Mouse (Mus musculus): ENCODE measurements around the gene Mesp1. TPM values are rescaled to one million over a fixed set of nuclear protein-coding genes. Genes with fewer than 3 reads are reported as not detected.
A peak's percentile ranks its signal among the peaks of the same experiment; 100 is the strongest.

The Mesp1 gene
- polyA plus RNA-seq, 1 experiment = not detected

DNA sequence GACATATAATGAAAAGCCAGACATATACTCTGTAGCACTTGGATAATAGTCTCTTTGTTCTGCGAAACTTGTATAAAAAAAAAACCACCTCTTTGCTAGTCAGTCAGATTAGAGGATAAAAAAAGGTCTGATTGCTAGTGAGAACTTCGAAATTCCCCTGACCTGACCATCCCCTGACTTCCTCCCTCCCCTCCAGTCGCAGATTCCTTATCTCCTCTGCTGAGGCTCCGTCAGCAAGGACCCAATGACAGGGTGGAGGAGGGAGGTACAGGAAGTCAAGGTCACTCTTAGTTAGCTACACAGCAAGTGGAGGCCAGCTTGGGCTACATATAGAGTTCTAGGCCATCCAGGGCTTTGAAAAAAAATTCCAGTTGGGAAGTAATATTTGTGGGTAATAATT, 25.9 kb upstream of the Mesp1 start:
- H3K27ac ChIP-seq (ENCODE audit: insufficient read depth, low read depth, low read length) = no peak overlapping the region
- TF ChIP-seq CTCF (IDR thresholded peaks at IDR 0.05; ENCODE audit: low read depth, low read length) (no peak), POLR2A (IDR thresholded peaks at IDR 0.05; ENCODE audit: borderline replicate concordance, low read depth, low read length) (no peak)
- H3K4me3 ChIP-seq (ENCODE audit: insufficient read depth, low read length) = no peak overlapping the region
- H3K4me1 ChIP-seq (ENCODE audit: control insufficient read depth, insufficient read depth, low read length) = peaks cover 6% of the 10 kb centered on the region; the same call in 1 of the 2 replicates

GRCm38 (mm10) chr7:79818321-79818720, 24.7 kb upstream of the Mesp1 start:
- TF ChIP-seq POLR2A (IDR thresholded peaks at IDR 0.05; ENCODE audit: borderline replicate concordance, low read depth, low read length) (no peak), CTCF (IDR thresholded peaks at IDR 0.05; ENCODE audit: low read depth, low read length) (no peak)

GRCm38 (mm10) chr7:79813409-79813808, 19.8 kb upstream of the Mesp1 start:
- Histone ChIP-seq H3K27ac (ENCODE audit: insufficient read depth, low read depth, low read length) (no peak overlapping the region), H3K4me1 (ENCODE audit: control insufficient read depth, insufficient read depth, low read length) (peaks cover 2% of the 10 kb centered on the region), H3K4me3 (ENCODE audit: insufficient read depth, low read length) (no peak overlapping the region)
- TF ChIP-seq CTCF (IDR thresholded peaks at IDR 0.05; ENCODE audit: low read depth, low read length) (no peak), POLR2A (IDR thresholded peaks at IDR 0.05; ENCODE audit: borderline replicate concordance, low read depth, low read length) (no peak)

More at GRCm38 (mm10) chr7:79818321-79818720, 24.7 kb upstream of the Mesp1 start:
- Histone ChIP-seq H3K27ac (ENCODE audit: insufficient read depth, low read depth, low read length) (no peak overlapping the region), H3K4me3 (ENCODE audit: insufficient read depth, low read length) (no peak overlapping the region), H3K4me1 (ENCODE audit: control insufficient read depth, insufficient read depth, low read length) (peaks cover 6% of the 10 kb centered on the region; the same call in 1 of the 2 replicates)

GRCm38 (mm10) chr7:79810611-79811506, 17.3 kb upstream of the Mesp1 start, which contains the start of gene Mesp2:
Gene Mesp2, plus strand, starts transcription at chr7:79810727.
- peak within 1 kb of the TSS; percentile 42 for H3K4me3 ChIP-seq (ENCODE audit: insufficient read depth, low read length)

DNA sequence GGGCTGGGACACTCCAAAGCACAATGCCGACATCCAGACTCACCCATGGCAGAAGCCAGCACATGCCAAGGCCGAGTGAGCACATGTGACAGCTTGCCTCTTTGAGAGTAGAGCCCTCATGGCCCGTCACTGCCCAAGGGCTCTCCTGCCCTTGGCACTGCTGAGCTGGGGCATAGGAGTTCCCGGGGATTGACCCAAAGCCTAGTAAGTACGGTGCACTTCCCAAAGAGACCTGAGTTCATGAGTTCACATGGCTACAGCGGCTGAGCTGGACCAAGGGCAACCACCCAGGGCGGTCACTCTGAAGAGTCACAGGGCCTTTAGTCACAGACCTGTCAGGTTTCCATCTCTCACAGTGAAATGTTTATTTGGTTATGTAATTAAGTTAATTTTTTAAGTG, 15.0 kb upstream of the Mesp1 start:
- TF ChIP-seq CTCF (IDR thresholded peaks at IDR 0.05; ENCODE audit: low read depth, low read length) (no peak), POLR2A (IDR thresholded peaks at IDR 0.05; ENCODE audit: borderline replicate concordance, low read depth, low read length) (no peak)
- no peak overlapping the region for H3K4me3 ChIP-seq (ENCODE audit: insufficient read depth, low read length)
- H3K4me1 ChIP-seq (ENCODE audit: control insufficient read depth, insufficient read depth, low read length) = peaks cover 2% of the 10 kb centered on the region
- no peak overlapping the region for H3K27ac ChIP-seq (ENCODE audit: insufficient read depth, low read depth, low read length)

More at GRCm38 (mm10) chr7:79810611-79811506, 17.3 kb upstream of the Mesp1 start, which contains the start of gene Mesp2:
- Histone ChIP-seq H3K27ac (ENCODE audit: insufficient read depth, low read depth, low read length) (no peak within 1 kb of the TSS), H3K4me1 (ENCODE audit: control insufficient read depth, insufficient read depth, low read length) (peaks cover 2% of the 10 kb centered on the region)
- TF ChIP-seq POLR2A (IDR thresholded peaks at IDR 0.05; ENCODE audit: borderline replicate concordance, low read depth, low read length) = no peak
- no peak for TF ChIP-seq CTCF (IDR thresholded peaks at IDR 0.05; ENCODE audit: low read depth, low read length)

DNA sequence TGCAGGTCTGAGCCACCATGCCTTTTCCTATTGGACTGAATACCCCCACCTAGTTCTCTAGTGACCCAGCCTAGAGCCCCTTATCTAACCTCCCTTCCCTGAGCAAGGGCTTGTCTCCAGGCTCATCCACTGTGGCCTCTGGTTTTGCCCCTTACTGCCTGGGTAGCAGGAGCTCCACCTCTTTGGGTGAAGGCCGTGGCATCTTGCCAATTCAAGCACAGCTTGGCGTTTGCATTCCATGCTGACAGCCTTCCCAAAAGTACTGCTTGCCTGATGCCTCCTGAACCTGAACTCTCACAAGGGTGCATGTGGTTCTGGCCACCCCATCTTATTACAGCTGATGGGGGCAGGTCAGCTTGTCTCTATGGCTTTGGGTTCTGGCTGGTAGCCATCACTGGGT, 10.3 kb upstream of the Mesp1 start:
- no peak overlapping the region for H3K27ac ChIP-seq (ENCODE audit: insufficient read depth, low read depth, low read length)
- no peak overlapping the region for H3K4me3 ChIP-seq (ENCODE audit: insufficient read depth, low read length)
- TF ChIP-seq POLR2A (IDR thresholded peaks at IDR 0.05; ENCODE audit: borderline replicate concordance, low read depth, low read length) (no peak), CTCF (IDR thresholded peaks at IDR 0.05; ENCODE audit: low read depth, low read length) (no peak)
- no peaks in the 10 kb centered on the region for H3K4me1 ChIP-seq (ENCODE audit: control insufficient read depth, insufficient read depth, low read length)

- TF ChIP-seq POLR2A (IDR thresholded peaks at IDR 0.05; ENCODE audit: borderline replicate concordance, low read depth, low read length) = no peak
- no peak for TF ChIP-seq CTCF (IDR thresholded peaks at IDR 0.05; ENCODE audit: low read depth, low read length)
- no peak overlapping the region for H3K27ac ChIP-seq (ENCODE audit: insufficient read depth, low read depth, low read length)
- H3K4me3 ChIP-seq (ENCODE audit: insufficient read depth, low read length) = no peak overlapping the region
- no peaks in the 10 kb centered on the region for H3K4me1 ChIP-seq (ENCODE audit: control insufficient read depth, insufficient read depth, low read length)
Measured at GRCm38 (mm10) chr7:79802037-79802436, 8.4 kb upstream of the Mesp1 start.

- H3K27ac ChIP-seq (ENCODE audit: insufficient read depth, low read depth, low read length) = no peak overlapping the region
- TF ChIP-seq POLR2A (IDR thresholded peaks at IDR 0.05; ENCODE audit: borderline replicate concordance, low read depth, low read length) = no peak
- TF ChIP-seq CTCF (IDR thresholded peaks at IDR 0.05; ENCODE audit: low read depth, low read length) = no peak
- no peaks in the 10 kb centered on the region for H3K4me1 ChIP-seq (ENCODE audit: control insufficient read depth, insufficient read depth, low read length)
- H3K4me3 ChIP-seq (ENCODE audit: insufficient read depth, low read length) = no peak overlapping the region
Measured at GRCm38 (mm10) chr7:79801391-79801790, 7.8 kb upstream of the Mesp1 start.

- no peak overlapping the region for H3K27ac ChIP-seq (ENCODE audit: insufficient read depth, low read depth, low read length)
- no peak overlapping the region for H3K4me3 ChIP-seq (ENCODE audit: insufficient read depth, low read length)
- H3K4me1 ChIP-seq (ENCODE audit: control insufficient read depth, insufficient read depth, low read length) = no peaks in the 10 kb centered on the region
- TF ChIP-seq POLR2A (IDR thresholded peaks at IDR 0.05; ENCODE audit: borderline replicate concordance, low read depth, low read length) = no peak
Measured at GRCm38 (mm10) chr7:79800336-79800735, 6.7 kb upstream of the Mesp1 start.

DNA sequence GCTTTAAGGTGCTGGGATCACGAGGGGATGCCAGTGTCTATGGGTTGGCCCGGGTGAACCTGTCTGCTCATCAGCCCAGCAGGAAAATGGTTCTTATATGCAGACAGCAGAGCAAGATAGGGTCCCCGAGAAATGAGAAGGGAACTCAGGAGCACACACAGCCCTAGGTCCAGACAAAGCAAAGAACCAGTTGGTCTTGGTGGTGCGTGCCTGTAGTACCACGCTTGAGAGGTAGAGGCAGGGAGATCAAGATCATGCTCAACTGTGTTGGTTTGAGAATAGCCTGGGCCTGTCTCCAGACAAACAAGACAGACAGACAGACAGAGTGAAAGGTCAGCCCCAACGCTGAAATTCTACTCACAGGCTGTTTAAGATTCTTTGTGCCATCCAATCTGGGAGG, 5.9 kb upstream of the Mesp1 start:
- Histone ChIP-seq H3K27ac (ENCODE audit: insufficient read depth, low read depth, low read length) (no peak overlapping the region), H3K4me3 (ENCODE audit: insufficient read depth, low read length) (no peak overlapping the region), H3K4me1 (ENCODE audit: control insufficient read depth, insufficient read depth, low read length) (no peaks in the 10 kb centered on the region)
- no peak for TF ChIP-seq CTCF (IDR thresholded peaks at IDR 0.05; ENCODE audit: low read depth, low read length)
- no peak for TF ChIP-seq POLR2A (IDR thresholded peaks at IDR 0.05; ENCODE audit: borderline replicate concordance, low read depth, low read length)

Measured in bone marrow macrophage, adult 2 months (primary cell).